Mouse (Mus musculus) heart, embryonic 16.5 days (tissue): ENCODE data around the gene Chrna4. TPM values are rescaled to one million over a fixed set of nuclear protein-coding genes. Genes with fewer than 3 reads are reported as not detected.

Source experiments
- ATAC-seq: fragments of 200-750 bp; cut with Nextera tagmentation; replicated peaks from 2 replicates; pipeline ENCODE4 v1.8.0; 2017; ENCODE audit warnings: moderate number of reproducible peaks; ENCODE audit not compliant: insufficient read depth, low FRiP score; ENCODE audit errors: extremely low read depth
- H3K27ac ChIP-seq: fragments of 300-500 bp; sonication (generic); 2 replicates; pipeline ENCODE4 v1.5.1; 2014; ENCODE audit warnings: mild to moderate bottlenecking, low read length, control low read depth, moderate library complexity
- H3K27me3 ChIP-seq: fragments of 300-500 bp; sonication (generic); 2 replicates; pipeline ENCODE4 v1.6.1; 2014; ENCODE audit warnings: low read length, mixed read lengths; ENCODE audit not compliant: control insufficient read depth, insufficient read depth
- H3K36me3 ChIP-seq: fragments of 300-500 bp; sonication (generic); 2 replicates; pipeline ENCODE4 v1.6.1; 2014; ENCODE audit not compliant: control insufficient read depth, insufficient read depth
- H3K4me1 ChIP-seq: fragments of 300-500 bp; sonication (generic); 2 replicates; pipeline ENCODE4 v1.6.1; 2014; ENCODE audit warnings: low read length, mixed read lengths; ENCODE audit not compliant: control insufficient read depth, insufficient read depth
- H3K4me2 ChIP-seq: fragments of 300-500 bp; sonication (generic); 2 replicates; pipeline ENCODE4 v1.6.1; 2014; ENCODE audit warnings: low read depth, mild to moderate bottlenecking, control low read depth, low read length
- H3K4me3 ChIP-seq: fragments of 300-500 bp; sonication (generic); 2 replicates; pipeline ENCODE4 v1.5.1; 2014; ENCODE audit warnings: mild to moderate bottlenecking, control low read depth, low read length
- H3K9ac ChIP-seq: fragments of 300-500 bp; sonication (generic); 2 replicates; pipeline ENCODE4 v1.6.1; 2014; ENCODE audit warnings: low read length, control low read depth
- H3K9me3 ChIP-seq: fragments of 300-500 bp; sonication (generic); replicated peaks from 2 replicates; pipeline ENCODE4 v1.6.1; 2016; ENCODE audit warnings: low read length; ENCODE audit not compliant: control insufficient read depth
- WGBS: fragments of 180-500 bp; shearing (Covaris S2); extraction: QIAGEN DNeasy Blood & Tissue Kit; methylation state at CpG from one replicate; pipeline ENCODE4 v1.1.7; 2014; 5-methylcytosine and 5-hydroxymethylcytosine counted together
- polyA plus RNA-seq: library from polyadenylated mRNA; unstranded; fragments of >200 nt; fragmentation: Nextera tagmentation; extraction: Ambion mirVana; gene quantifications from 2 replicates; pipeline ENCODE4 v1.2.1, GENCODE M21; 2015

The Chrna4 gene
- 0.22 and 0.37 TPM in 2 replicates for polyA plus RNA-seq

DNA sequence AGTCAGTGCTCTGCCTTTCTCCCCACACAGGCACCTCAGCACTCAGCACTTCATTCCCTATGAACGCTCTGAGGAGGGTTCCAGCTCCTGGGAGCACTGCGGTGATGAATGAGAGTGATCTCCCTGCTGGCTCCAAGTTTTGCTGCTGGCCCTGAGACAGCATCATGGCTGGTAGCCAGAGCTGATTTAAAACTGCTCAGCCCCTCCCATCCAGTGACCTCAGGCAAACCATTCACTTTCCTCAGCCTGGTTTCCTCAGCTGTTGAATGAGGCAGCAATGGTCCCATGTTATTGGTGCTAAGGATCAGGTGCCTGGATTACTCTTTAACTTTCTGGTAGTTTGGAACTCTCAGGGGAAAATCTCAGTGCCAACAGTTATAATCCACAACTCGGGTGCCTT, at the start of gene Chrna4:
Chrna4 (minus strand) TSS at position 110 of the 400 bp plus-strand sequence.
- Histone ChIP-seq H3K4me1 (peaks cover 3% of the 10 kb centered on the region; the same call in 1 of the 2 replicates), H3K27me3 (peaks cover 41% of the 10 kb centered on the region), H3K9me3 (no peaks in the 10 kb centered on the region), H3K36me3 (no peaks in the 10 kb centered on the region), H3K27ac (no peak within 1 kb of the TSS), H3K9ac (no peak within 1 kb of the TSS), H3K4me3 (no peak within 1 kb of the TSS), H3K4me2 (no peak within 1 kb of the TSS)
- ATAC-seq: no peak
- 41% methylated on average over 3 of the region's 3 CpGs for WGBS

DNA sequence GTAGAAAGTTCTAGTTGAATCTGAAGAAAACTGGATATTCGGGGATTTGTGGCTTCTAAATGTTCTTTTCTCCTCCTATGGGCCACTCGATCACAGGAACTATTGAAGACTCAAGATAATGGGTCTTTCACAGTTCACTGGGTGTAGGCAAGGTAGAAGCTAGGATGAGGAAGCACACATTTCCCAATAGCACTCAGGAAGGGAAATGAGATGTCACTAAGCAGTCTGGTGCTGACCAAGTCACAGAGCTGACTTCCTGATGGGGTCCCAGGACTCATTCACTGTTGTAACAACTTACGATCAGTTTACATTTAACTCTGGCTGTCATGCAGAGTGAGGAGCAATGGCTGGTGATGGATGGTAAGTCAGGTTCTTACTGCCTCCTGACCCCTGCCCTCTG, 46.8 kb upstream of the Chrna4 start:
- ATAC-seq: no peak
- Histone ChIP-seq H3K4me3 (no peak overlapping the region), H3K9ac (no peak overlapping the region), H3K4me1 (no peaks in the 10 kb centered on the region), H3K9me3 (no peaks in the 10 kb centered on the region), H3K36me3 (no peaks in the 10 kb centered on the region), H3K4me2 (no peak overlapping the region), H3K27me3 (peaks cover 11% of the 10 kb centered on the region; the same call in 1 of the 2 replicates), H3K27ac (no peak overlapping the region)
- 67% methylated on average over 3 of the region's 3 CpGs for WGBS

- Histone ChIP-seq H3K9me3 (no peaks in the 10 kb centered on the region), H3K4me3 (no peak overlapping the region), H3K4me1 (no peaks in the 10 kb centered on the region), H3K4me2 (no peak overlapping the region), H3K27me3 (0 out of 2 replicates have a peak, but pooled peaks cover 9% of the 10 kb centered on the region), H3K27ac (no peak overlapping the region), H3K36me3 (no peaks in the 10 kb centered on the region), H3K9ac (no peak overlapping the region)
- ATAC-seq: no peak
- 58% methylated on average over 8 of the region's 8 CpGs for WGBS
These were observed 41.7 kb upstream of the Chrna4 start for GRCm38 (mm10) chr2:181084997-181085396.

GRCm38 (mm10) chr2:181083945-181084344, 40.6 kb upstream of the Chrna4 start:
- Histone ChIP-seq H3K36me3 (no peaks in the 10 kb centered on the region), H3K27ac (no peak overlapping the region), H3K4me1 (no peaks in the 10 kb centered on the region), H3K4me2 (no peak overlapping the region), H3K9ac (no peak overlapping the region), H3K27me3 (0 out of 2 replicates have a peak, but pooled peaks cover 9% of the 10 kb centered on the region), H3K4me3 (no peak overlapping the region), H3K9me3 (no peaks in the 10 kb centered on the region)
- WGBS: 42% methylated on average over 4 of the region's 4 CpGs
- no peak for ATAC-seq

DNA sequence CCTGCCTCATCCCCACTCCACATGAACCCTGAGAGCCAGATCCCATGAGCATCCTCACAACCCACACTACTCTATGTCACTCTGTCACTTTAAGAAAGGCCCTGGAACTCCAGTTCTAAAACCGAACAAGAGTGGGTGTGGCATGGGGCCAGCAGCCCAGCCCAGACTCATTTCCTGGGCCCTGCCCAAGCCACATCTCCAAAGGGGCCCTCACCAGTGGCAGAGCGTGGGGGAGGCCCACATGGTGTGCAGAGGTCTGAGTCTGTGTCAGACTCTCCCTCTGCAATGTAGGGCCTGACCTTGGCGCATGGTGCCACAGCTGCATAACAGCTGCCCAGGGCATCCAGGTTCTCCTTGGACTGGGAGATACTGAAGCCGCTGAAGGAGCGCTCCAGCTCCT, 37.5 kb upstream of the Chrna4 start:
- H3K27me3 ChIP-seq: no peaks in the 10 kb centered on the region
- no peaks in the 10 kb centered on the region for H3K4me1 ChIP-seq
- ATAC-seq: no peak
- H3K4me3 ChIP-seq: no peak overlapping the region
- H3K4me2 ChIP-seq: no peak overlapping the region
- no peaks in the 10 kb centered on the region for H3K36me3 ChIP-seq
- H3K27ac ChIP-seq: no peak overlapping the region
- H3K9ac ChIP-seq: no peak overlapping the region
- H3K9me3 ChIP-seq: no peaks in the 10 kb centered on the region
- 46% methylated on average over 5 of the region's 5 CpGs for WGBS

DNA sequence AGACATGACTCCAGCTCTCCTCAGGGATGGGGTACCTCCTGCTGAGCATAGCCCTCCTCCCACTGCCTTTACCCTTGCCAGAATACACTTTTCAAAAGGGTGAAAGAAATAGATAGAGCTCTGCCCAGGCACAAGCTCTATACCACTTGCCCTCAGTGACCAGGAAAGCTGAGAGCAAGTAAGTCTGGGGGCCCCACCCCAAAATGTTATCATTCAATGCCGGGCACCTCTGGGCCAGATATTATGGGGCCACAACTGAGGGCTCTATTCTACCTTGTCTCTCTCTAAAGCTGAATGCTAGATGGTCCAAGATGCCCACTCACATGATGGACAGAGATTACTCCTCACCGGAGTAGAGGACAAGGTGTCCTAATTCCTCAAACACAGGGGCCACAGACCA, 36.2 kb upstream of the Chrna4 start:
- Histone ChIP-seq H3K27me3 (no peaks in the 10 kb centered on the region), H3K27ac (no peak overlapping the region), H3K36me3 (no peaks in the 10 kb centered on the region), H3K4me3 (no peak overlapping the region), H3K9me3 (no peaks in the 10 kb centered on the region), H3K4me1 (no peaks in the 10 kb centered on the region), H3K9ac (no peak overlapping the region), H3K4me2 (no peak overlapping the region)
- 78% methylated on average over 2 of the region's 2 CpGs for WGBS
- no peak for ATAC-seq

GRCm38 (mm10) chr2:181078908-181079307, 35.6 kb upstream of the Chrna4 start:
- H3K27ac ChIP-seq: no peak overlapping the region
- no peak overlapping the region for H3K4me3 ChIP-seq
- no peaks in the 10 kb centered on the region for H3K4me1 ChIP-seq
- no peaks in the 10 kb centered on the region for H3K9me3 ChIP-seq
- no peaks in the 10 kb centered on the region for H3K27me3 ChIP-seq
- H3K36me3 ChIP-seq: no peaks in the 10 kb centered on the region
- ATAC-seq: no peak
- H3K9ac ChIP-seq: no peak overlapping the region
- no peak overlapping the region for H3K4me2 ChIP-seq
- WGBS: 64% methylated on average over 2 of the region's 2 CpGs

DNA sequence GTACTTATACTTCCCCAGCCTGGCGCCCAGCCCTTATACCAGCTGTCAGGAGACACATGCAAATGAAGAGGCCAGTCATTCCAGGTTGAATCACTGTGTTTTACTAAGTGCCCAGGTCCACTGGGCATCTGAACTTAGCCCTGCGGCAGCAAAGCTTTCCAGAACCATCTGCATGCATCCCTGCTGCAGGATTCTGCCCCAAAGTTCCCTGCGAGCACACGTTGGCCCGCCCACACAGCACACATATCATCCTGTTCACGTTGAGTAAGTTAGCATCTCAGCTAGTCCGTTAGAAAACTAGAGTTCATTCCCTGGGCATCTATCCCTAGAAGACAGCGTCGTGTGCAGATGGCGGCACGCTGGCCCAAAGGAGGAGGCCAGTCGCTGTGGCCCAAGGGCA, 32.2 kb upstream of the Chrna4 start:
- WGBS: 80% methylated on average over 12 of the region's 12 CpGs
- peaks cover 4% of the 10 kb centered on the region; the same call in 1 of the 2 replicates for H3K27me3 ChIP-seq

GRCm38 (mm10) chr2:181072403-181072714, 29.0 kb upstream of the Chrna4 start:
- no peak for ATAC-seq
- Histone ChIP-seq H3K27me3 (peaks cover 4% of the 10 kb centered on the region; the same call in 1 of the 2 replicates), H3K4me1 (no peaks in the 10 kb centered on the region), H3K9me3 (no peaks in the 10 kb centered on the region), H3K4me2 (no peak overlapping the region), H3K36me3 (no peaks in the 10 kb centered on the region), H3K9ac (no peak overlapping the region), H3K27ac (no peak overlapping the region), H3K4me3 (no peak overlapping the region)
- WGBS: 0% methylated on average over 1 of the region's 1 CpGs

More for the DNA sequence above, 32.2 kb upstream of the Chrna4 start:
- H3K9ac ChIP-seq: no peak overlapping the region
- no peak overlapping the region for H3K4me2 ChIP-seq
- H3K27ac ChIP-seq: no peak overlapping the region
- no peaks in the 10 kb centered on the region for H3K4me1 ChIP-seq
- H3K9me3 ChIP-seq: no peaks in the 10 kb centered on the region
- ATAC-seq: no peak
- no peaks in the 10 kb centered on the region for H3K36me3 ChIP-seq
- no peak overlapping the region for H3K4me3 ChIP-seq
